Mouse (Mus musculus): ENCODE data around the gene Gart. TPM values are rescaled to one million over a fixed set of nuclear protein-coding genes. Genes with fewer than 3 reads are reported as not detected.

Gart gene
- polyA plus RNA-seq, 1 experiment = 46.7 TPM

- no peak overlapping the region for H3K4me3 ChIP-seq (ENCODE audit: insufficient read depth, low read depth, low read length)
- no peaks in the 10 kb centered on the region for H3K4me1 ChIP-seq (ENCODE audit: control insufficient read depth, insufficient read depth, insufficient read length, low read length)
- no peak overlapping the region for H3K27ac ChIP-seq (replicated peaks; ENCODE audit: low read depth, low read length)
These were observed 67.6 kb downstream of the Gart start for GRCm38 (mm10) chr16:91578980-91579720.

- H3K4me1 ChIP-seq (ENCODE audit: control insufficient read depth, insufficient read depth, insufficient read length, low read length) = no peaks in the 10 kb centered on the region
- no peak overlapping the region for H3K27ac ChIP-seq (replicated peaks; ENCODE audit: low read depth, low read length)
- H3K4me3 ChIP-seq (ENCODE audit: insufficient read depth, low read depth, low read length) = no peak overlapping the region
These were observed 71.6 kb downstream of the Gart start for GRCm38 (mm10) chr16:91575151-91575550.

Other genes starting within 250 kb of the Gart start
- gene Il10rb, start 240.8 kb downstream of the Gart start, polyA plus RNA-seq (2012; ENCODE audit: insufficient read depth, insufficient read length, missing spikeins) = 29.5 and 44.8 TPM in 2 replicates
- gene Ifnar1, start 161.7 kb downstream of the Gart start, polyA plus RNA-seq (2012; ENCODE audit: insufficient read depth, insufficient read length, missing spikeins) = 18.2 and 19.6 TPM in 2 replicates
- 15.4 and 22.0 TPM in 2 replicates for gene Ifngr2, start 99.9 kb downstream of the Gart start, polyA plus RNA-seq (2012; ENCODE audit: insufficient read depth, insufficient read length, missing spikeins)
- 71.4 and 79.6 TPM in 2 replicates for gene Tmem50b, start 49.2 kb downstream of the Gart start, polyA plus RNA-seq (2012; ENCODE audit: insufficient read depth, insufficient read length, missing spikeins)
- gene Dnajc28, start 27.9 kb downstream of the Gart start, polyA plus RNA-seq (2012; ENCODE audit: insufficient read depth, insufficient read length, missing spikeins) = 20.4 and 32.7 TPM in 2 replicates
- 59.0 and 88.7 TPM in 2 replicates for gene Son, start 554 bp upstream of the Gart start, polyA plus RNA-seq (2012; ENCODE audit: insufficient read depth, insufficient read length, missing spikeins)
- 0.96 and 4.1 TPM in 2 replicates for gene Donson, start 41.8 kb upstream of the Gart start, polyA plus RNA-seq (2012; ENCODE audit: insufficient read depth, insufficient read length, missing spikeins)
- gene Cryzl1, start 82.0 kb upstream of the Gart start, polyA plus RNA-seq (2012; ENCODE audit: insufficient read depth, insufficient read length, missing spikeins) = 41.2 and 41.5 TPM in 2 replicates
- gene Itsn1, start 82.3 kb upstream of the Gart start, polyA plus RNA-seq (2012; ENCODE audit: insufficient read depth, insufficient read length, missing spikeins) = 35.6 and 57.0 TPM in 2 replicates